Mouse (Mus musculus) cerebellum, adult 11-12 months (tissue): ENCODE measurements around the gene Orai1.

ENCODE experiments used
- DNase-seq: peaks from one replicate; pipeline ENCODE4 v3.0.0; 2022

Gene Orai1

DNA sequence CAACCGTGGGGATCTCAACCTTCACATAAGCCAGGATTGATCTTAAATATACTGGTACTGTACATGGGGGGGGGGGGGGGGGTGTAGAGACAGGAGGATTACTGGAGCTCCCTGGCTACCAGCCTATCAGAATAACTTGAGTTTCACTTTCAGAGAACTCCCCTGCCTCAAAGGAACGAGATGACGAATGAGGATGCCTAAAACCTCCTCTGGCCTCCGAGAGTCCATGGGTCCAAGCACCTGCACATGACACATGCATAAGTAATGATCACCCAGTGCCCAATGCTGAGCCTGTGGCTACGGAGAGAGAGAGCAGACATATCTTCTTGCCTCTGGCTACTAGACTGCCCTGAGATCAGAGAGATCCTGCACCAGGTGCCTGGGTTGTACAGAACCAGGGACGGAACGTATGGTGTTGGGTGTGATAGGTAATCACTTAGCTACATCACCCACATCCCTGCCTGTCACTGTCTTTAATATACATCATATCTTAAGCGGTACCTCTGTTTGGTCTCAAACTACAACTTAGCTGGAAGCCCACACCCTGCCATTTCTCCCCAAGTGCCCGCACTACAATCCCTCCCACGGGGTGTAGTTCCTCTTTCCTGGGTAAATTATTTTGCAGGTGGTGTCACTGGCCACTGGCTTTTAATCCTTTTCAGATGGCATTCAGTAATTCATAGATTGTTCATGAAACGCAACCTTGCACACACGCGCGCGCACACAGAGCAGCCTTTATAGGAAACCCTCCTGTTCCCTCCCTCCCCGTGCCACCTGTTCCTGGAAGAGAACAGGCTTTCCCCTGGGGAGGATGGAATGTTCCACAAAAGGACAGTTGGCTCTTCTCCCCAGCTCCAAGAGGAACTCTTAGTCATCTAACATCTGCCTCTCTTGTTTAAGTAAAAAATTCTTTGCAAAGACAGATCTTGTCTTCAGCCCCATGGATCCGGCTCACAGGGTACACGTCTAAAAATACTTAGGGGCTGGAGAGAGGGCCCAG is 17.4 kb upstream of the Orai1 start:
- peak; percentile 62 for DNase-seq

DNA sequence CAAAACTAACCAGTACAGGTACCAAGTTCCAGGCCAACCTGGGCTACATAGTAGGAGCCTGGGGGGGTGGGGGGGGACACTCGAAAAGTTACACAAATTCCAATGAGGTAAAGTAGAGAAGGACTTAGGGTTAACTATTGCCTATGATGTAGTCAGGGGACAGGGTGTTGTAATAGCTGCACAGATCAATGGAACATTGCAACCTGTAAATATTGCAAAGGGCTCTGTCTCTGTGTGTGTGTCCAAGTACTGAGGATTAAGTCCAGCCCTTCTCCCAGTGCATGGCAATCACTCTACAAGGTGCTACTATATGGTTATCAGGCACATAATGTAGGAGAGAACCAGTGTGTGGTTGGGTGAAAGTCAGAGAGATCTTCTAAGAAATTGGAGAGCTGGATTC is 14.0 kb upstream of the Orai1 start:
- DNase-seq = no peak

DNA sequence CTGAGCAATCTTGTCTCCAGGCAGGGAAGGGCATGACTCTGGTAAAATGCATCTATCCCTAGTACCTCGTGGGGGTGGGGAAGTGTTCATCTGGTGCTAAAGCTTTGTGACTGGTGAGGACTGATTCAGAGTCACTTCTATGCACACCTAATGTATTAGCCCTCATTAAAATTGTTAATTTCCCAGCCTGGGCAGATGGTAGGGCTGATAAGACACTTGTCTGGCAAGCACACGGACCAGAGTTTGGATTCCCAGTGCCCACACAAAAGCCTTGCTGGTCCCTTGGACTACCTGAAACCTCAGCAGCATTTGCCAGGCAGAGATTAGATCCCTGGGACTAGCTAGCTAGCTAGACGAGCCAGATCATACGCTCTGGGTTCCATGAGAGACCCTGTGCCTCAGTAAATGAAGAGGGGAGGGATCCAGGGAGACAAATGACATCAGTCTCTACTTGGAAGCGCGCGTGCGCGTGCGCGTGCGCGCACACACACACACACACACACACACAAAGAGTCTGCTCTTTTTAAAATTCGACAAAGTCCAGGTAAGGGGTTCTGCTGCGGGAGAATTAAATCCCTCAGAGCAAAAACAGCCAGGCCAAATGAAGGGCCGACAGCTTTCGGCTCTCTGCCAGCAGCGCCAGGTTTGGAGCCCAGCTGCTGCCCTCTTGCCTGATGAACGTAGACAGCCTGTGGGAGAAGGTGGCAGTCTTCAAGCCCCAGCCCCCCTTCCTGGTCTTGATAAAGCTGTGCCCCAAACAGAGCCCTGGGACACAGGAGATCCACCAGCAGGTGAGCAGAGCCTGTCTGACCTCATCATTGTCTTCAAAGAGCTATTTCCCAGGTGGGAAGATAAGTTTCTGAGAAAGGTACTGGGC is 8.9 kb upstream of the Orai1 start:
- peak; percentile 62 for DNase-seq

DNA sequence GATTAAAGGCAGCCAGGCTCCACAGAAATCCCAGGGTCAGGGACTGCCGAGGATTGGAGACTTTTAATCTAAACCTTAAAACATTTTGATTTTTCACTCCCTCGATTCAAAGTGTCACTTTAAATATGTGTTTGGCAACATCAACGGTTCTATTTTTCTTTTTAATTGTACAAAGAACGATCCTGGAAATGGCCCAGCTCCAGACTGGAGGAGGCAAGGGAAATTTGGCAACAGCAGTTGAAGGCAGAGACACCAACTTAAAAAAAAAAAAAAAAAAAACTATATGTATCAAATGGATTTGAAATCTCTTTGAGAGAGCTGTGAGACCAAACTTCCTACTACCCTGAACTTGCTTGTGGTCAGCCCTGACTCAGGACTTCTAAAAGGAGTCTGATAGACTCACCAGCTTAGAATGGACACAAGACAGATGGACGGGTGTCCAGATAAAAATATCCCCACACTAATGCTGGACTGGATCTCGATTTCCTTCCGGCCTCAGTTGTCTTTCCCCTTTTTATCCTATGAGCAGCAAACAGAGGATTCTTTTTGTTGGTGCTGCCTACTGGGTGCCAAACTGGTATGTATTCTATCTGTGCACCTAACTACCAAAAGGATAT is 5.9 kb upstream of the Orai1 start:
- DNase-seq = no peak

DNA sequence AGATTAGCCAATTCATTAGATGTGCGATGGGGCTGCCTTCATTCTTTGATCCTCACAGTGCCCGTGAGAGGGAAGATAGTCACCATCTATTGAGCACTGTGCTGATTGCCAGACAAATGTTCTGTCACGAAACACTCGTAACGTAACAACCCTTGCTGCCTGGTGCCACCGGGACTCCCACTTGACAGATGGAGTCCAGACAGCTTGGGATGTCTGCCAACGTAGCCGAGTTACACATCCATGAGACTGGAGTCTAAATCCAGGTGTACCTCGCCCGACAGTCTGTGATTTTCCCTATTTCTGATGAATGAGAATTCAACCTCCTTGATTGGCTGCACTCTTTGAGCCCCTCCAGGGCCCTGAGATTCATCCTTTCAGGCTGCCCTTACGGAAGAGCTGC is 5.0 kb upstream of the Orai1 start:
- DNase-seq = peak; percentile 73

DNA sequence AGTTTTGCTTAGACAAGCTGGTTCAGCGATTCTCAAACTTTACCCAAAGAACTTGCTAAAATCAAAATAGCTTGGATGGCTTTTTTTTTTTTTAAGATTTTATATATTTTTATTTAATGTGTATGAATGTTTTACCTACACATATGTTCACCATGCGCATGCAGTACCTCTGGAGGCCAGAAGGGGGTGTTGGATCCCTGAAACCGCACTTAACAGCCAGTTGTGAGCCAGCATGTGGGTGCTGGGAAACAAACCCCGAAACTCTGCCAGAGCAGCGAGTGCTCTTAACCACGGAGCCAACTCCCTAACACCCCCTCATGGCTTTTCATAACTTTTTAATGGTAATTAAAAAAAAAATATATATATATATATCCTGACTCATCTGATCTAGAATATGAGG is 4.1 kb upstream of the Orai1 start:
- peak; percentile 38 for DNase-seq

DNA sequence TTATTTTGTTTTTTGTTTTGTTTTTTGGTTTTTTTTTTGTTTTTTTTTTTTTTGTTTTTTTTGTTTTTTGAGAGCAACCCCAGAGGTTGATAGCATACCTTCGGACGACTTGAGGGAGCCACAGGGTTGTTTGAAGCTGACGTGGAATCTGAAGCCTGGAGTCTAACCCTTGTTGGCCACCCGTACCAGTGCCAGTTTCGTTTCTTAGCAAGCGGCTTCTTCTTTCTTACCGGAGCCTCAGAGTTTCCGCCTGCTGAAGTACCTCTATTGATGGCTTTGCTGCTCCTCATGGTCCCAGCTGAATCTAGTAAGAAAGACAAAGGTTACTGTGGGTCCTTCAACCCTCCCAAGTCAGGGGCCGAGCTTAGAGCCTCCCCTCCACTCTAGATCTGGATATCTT is 3.2 kb upstream of the Orai1 start:
- peak; percentile 25 for DNase-seq

DNA sequence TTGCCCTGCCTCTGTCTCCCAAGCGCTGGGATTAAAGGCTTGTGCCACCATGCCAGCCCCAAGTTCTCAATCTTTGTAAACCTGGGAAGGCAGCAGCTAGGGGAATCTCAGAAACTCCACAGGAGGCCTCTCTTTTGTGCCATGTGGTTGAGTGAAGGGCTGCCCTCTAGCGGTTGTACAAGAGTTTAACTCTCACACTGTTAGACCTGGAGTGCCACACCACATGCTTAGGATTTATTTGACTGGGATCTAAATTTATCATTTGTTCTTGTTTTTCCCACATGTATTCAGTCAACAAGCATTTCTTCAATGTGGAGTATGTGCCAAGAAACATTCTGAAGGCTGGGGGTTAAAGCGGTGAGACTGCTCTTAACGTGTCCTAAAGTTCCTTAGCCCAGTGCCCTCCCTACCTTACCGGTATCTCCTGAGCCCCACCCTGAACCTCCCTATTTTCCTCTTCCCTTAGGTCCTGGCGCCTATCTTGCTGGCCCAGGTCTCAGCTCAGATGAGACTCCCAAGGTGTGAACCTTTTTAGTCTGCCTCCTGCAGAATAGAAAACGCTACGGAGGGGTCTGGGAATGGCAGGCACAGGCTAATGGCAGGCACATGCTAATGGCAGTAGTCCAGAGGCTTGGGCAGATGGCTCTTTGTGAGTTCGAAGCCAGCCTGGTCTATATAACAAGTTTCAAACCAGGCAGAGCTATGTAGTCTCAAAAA is 1.1 kb upstream of the Orai1 start:
- DNase-seq = peak; percentile 77

DNA sequence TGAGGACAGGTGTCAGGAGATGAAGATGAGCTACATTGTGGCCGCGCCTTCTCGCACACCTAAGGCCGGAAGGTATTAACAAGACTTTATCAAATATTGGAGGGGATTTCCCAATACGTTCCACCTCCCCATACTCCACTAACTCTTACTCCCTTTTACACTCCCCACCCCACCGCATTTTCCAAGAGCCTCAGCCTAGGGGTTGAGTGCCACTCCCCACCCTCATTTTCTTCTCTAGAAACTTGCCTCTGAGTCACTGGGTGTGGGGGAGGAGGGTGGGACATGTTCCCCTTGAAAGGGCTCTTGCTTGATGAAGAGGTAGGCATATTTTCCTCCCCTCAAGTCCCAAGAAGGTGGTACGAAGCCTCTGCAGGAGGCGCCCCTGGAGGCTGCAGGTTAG is 1.0 kb downstream of the Orai1 start:
- no peak for DNase-seq

DNA sequence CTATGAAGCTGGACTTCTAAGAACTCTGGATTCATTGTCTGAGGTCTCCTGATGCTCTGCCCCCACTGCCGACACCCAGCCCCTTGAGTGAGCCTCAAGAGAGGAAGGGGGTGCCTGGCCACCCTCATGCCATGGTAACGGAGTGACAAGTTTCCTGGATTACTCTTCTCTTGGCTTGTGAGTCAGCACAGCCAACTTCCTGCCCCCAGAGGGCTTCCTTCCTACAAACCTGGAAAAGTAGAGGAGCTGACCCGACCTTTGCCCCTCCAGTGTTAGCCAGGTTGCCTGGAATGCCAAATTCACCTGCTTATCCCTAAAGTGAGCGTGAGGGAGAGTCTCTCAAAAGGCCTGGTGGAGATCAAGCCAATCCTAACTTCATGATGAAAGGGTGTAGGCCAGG is 2.6 kb downstream of the Orai1 start:
- DNase-seq = peak; percentile 27

DNA sequence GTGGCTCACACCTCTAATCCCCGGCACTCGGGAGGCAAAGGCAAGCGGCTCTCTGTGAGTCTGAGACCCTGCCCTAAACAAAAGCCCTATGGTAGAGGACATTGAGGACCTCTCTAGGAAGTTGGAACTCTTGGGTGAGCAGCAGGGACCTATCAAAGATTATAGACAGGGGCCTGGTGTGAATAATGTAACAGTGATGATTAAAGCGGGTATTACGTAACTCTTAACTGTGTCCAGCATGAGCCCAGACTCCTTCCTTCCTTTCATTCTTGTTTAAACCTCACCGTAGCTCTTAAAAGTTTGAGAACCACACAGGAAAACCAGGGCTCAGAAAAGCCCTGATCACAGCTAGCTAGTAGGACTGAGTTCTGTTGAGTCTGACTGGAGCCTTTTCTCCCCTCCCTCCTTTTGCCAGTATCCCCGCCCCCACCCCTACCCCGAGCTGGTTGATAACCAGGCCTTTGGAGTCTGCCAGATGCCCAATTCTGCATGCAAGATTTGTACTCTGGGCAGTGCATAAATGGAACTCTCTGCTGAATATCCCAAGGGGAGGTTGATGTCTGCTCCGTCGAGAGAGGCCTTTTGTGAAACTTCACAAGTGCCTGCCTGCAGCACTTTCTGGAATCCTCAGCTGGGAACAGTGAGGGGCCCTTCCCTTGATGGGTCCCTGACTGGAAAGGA is 4.6 kb downstream of the Orai1 start:
- no peak for DNase-seq

DNA sequence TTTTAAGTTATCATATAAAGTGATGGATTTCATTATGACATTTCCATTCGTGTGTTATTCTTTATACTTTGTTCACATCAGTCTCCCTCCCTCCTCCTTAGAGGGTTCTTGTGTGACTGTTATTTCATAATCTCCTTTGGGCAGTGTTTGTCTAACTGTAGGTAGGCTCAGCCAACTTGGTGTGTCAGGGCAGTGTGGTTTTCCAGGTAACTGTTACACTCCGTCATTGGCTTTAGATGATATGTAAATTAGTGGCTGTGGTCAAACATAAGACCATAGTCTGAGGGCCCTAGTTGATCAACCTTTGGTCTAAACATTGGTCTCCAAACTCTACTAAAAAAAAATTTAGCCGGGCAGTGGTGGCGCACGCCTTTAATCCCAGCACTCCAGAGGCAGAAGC is 5.6 kb downstream of the Orai1 start:
- DNase-seq = no peak

DNA sequence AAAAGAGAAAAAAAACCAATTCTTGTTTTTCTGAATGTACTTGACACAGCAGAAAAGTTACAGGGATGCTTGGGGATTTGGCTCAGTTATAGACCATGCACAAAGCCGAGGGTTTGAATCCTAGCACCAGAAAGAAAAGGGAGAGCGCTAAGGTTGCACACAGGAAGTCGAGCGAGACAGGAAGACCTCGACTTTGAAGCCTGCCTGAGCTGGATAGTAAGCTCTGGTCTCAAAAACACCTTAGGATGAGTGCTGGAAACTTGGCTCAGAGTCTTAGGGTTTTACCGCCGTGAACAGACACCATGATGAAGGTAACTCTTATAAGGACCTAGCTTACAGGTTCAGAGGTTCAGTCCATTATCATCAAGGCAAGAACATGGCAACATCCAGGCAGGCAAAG is 6.6 kb downstream of the Orai1 start:
- no peak for DNase-seq

DNA sequence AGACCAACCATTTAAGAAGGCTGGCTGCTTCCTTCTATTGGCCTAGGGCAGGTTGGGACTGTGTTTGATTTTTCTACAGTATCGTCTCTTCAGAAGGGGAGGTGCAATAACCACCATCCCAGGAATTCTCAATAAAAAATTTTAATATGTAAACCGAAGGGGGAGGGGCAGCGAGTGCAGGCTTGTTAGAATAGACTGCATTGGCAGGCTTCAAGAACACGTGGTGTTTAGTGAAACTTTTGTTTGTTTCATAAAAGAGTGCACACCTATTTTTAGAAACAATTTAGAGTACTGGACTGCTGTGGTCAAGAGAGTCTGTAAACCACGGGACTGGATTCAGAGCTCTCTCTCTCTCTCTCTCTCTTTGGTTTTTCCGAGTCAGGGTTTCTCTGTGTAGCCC is 8.2 kb downstream of the Orai1 start:
- DNase-seq = no peak

DNA sequence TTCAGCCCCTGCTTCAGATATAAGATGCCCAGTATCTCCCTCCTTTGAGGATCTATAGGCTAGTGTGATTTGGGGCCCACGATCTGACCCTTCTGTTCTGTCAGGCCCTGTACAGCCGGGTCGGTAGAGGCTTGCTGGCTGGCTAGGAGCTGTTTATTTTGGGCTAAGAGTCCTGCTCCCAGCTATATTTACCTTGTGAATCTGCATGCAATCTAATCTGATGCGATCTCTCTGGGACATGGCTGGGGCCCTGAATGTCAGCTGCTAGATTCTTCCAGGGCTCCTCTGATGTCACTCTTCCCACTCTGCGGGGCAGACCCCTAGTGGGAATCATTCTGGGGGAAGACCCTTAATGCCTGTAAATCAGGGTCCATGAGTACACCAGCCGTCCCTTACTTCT is 9.4 kb downstream of the Orai1 start:
- DNase-seq = no peak

DNA sequence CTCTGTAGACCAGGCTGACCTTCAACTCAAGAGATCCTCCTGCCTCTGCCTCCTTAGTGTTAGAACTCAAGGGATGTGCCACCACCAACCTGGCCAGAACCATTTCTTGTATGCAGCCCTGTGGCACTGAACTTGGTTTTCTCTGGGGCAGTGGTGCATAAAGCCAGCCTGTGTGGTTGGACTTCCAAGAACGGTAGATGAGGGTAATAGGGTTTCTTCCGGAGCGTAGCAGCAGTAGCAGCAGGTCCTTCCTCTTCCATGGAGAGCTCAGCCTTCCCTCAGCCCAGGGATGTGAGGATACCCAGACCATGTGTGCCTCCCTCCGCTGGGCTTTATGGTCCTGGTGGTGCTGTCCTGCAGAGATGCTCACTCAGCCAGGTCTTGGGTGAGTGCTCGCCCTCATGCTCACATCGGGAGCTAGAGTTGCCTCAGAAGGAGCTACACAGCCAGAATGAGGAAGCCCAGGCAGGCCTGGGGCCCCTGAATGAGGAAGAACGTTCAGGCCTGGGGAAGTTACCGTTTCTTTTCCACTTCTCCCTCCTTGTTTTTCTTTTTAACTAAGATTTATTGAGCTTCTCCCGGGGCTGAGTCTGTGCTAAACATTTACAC is 10.2 kb downstream of the Orai1 start:
- DNase-seq = no peak

DNA sequence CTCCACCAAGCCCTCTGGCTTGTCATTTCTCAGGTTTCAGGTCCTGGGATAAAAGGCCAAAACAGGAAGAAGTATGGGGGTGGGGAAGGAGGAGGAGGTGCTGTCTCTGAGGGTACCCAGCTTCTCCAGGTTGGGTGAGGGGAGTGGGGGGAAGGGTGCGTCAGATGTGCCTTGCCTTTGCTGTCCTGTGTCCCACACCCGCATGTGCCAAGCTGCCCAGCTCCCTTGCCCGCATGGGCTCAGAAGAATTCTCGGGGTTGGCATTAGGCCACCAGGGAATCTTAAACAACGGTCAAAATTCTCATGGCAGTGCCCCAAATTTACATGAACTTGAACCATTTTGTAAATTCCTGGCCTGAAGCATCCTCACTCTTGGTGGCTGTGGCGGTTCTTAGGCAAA is 11.5 kb downstream of the Orai1 start:
- DNase-seq = no peak

DNA sequence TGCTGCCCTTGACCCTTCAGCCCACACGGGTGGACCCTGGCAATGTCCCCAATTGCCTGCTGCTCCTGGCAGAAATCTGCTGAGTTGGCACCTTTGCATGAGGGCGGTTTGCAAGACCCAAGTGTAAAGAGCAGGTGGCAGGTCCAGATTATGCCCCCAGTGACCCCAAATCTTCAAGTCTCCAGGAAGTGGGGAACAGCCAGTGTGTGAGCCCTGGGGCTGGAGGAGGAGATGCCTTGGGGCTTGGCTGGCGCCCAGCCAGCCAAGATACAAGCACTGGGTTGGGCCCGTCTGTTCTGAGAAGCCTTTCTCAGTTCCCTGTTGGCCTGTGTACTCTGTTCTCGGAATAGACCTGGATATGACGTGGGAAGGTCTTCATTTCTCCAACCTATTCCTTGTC is 12.6 kb downstream of the Orai1 start:
- no peak for DNase-seq

DNA sequence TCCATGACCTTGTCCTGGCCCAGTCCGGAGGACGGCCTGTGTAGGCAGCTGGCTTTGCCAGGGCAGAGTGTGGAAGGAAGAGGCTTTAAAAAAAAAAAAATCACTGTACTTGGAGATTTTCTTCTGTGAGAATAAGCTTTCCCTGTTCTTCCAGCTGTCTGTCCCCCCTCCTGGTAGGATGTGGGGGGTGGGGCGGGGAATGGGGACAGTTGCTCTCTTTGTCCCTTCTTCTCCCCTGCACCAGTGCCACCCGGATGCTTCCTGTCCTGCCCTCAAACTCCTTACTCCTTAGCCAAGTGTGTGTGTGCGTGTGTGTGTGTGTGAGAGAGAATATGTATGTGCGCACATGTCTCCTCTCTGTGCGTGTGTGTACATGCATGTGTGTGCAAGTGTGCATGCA is 14.9 kb downstream of the Orai1 start:
- DNase-seq = no peak

DNA sequence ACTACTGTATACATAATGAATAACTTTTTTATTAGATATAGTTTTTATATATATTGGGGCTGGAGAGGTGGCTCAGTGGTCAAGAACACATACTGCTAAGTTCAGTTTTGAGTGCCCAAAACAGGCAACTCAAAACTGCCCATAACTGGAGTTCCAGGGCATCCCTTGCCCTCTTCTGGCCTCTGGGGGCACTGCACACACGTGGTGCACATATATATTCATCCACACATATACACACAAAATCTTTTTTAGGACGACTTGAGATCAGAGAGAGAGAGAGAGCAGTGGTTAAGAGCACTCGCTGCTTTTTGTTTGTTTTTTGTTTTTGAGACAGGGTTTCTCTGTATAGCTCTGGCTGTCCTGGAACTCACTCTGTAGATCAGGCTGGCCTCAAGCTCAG is 16.4 kb downstream of the Orai1 start:
- no peak for DNase-seq

DNA sequence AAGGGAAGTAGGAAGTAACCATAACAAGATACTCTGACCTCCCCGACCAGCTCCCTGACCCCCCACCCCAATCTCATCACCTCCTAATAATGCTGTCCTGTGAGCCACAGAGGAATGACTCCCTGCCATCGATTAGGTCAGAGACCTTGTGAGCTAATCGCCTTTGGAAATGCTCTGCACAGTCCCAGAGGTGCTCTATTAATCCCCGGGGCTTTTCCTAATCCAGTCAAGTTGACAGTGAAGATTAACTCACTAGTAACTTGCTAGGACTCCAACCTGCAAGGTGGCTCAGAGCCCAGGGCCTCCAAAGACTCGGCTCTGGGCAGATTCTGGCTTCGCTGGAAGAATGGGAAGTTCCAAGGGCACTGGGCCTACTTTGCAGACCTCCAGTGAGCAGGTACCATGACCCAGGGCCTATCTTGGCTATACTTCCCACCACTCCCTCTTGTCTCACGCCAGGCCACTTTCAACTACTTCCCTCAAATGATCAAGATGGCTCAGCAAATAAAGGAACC is 18.8 kb downstream of the Orai1 start:
- no peak for DNase-seq

DNA sequence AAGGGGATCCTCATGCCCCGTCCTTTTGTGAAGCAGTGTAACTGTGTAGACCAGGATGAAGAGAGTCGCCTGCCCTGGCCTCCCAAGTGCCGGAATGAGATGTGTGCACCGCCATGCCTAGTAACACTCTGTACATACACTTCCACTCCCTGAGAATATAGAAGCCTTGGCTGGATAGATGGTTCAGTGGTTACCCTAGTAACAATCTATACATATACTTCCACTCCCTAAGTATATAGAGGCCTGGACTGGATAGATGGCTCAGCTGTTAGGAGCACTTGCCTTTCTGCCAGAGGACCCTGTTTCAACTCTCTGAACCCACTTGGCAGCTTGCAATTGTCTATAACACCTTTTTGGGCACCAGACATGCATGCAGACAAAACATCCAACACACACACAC is 20.2 kb downstream of the Orai1 start:
- no peak for DNase-seq
